Mouse (Mus musculus) ES-CJ7 (cell line): ENCODE measurements around the gene Foxl1.
"Not testable (repeated sequence)": the region's sequence is repeated elsewhere in the genome, so short reads cannot be mapped to it uniquely, and the experiment has no call there.

Source experiments
- DNase-seq: peaks from one replicate; pipeline ENCODE4 v3.0.0; 2011; ENCODE audit warnings: low read depth, low spot score

Gene Foxl1

DNA sequence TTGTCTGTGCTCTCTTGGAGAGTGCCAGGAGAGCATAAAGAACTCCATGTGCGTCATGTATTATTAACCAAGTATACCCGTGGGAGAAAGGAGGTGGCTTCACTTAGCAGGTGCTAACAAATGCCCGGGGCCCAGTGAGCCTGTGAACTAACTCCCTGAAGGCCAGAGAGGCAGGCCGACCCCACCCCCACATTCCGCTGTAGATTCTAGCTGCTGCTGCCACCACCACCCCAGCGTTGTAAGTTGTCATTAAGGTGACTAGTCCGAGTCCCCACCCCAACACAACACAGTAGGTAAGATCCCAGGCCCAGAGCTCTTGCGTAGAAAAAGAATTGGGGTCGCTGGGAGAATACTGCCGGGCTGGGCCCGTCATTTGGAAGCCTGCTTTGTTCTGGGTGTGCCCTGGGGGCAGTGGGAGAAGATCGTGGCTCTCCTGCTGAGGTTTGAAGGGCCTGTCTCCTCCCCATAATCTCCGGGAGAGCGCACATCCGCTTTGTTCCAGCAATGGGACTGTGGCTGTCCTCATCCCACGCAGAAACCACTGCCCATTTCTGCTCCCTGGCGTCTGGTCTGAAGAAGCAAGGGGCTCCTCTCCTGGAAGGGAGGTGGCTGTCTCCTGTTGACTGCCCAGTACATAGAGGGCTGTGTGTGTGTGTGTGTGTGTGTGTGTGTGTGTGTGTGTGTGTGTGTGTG lies 3.0 kb upstream of the Foxl1 start:
- peak; percentile 61 for DNase-seq

DNA sequence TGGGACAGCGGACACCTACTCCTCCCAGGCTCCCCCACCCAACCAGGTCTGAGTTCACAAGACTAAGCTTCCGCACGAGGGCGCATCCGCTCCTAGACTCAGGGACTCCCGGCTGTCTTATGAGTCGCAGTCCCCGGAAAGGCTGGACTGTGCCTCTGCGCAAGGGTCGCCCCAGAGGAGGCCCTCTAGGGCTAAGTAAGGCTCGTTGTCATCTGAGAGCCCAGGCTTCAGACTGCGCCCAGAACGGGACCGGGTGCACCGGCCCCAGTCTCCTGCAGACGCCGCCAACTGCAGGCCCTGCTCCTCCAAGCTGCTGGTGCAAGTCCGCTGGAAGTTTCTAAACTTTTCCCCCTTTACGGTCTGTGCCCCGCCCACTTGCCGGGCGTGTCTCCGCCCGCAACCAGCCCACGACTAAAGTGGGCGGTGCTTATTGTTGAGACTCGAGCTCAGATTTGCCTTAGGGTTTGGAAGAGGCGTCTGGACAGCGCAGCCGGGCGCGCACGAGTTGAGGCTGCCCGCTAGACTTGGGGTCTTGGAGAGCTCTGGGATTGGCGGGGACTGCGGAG lies 2.3 kb upstream of the Foxl1 start:
- DNase-seq, result peak; percentile 96

DNA sequence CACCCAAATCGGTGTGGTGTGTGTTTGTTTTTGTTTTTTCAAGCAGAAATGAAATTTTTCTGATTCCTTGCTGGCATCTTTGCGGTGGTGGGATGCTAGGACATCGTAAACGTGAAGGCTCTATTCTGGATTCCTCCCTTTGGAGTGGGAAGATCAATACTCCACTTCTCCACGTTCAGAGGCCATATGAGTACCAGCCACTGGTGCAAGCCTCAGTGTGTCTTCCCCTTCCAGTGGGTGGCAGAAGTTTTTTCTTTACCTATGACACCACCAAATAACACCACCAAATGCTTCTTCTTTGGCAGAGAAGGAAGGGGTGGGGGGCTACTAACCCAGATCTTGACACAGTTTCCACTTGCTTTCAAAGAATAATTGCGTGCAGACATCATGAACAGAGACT lies 1.5 kb upstream of the Foxl1 start:
- no peak for DNase-seq

GRCm38 (mm10) chr8:121126694-121127093 lies 1.0 kb upstream of the Foxl1 start:
- no peak for DNase-seq

DNA sequence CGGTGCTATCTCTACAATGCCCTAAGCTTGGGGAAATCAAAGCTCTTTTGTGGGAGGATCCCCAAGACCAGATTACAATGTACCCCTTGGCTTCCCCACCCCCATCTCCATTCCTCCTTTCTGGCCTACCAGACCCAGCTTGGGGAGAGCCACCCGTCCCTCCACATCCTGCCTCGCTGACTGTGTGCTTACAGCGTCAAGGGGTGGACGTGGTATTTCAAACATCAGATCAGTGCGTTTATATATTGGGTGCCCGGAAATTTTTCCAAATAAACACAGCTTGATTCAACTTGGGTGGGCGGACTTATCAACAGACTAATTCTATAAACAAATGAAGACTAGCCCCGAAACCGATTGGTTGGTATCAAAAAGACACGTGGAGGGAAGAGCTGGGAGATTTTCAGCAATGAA lies 444 bp upstream of the Foxl1 start:
- no peak for DNase-seq

DNA sequence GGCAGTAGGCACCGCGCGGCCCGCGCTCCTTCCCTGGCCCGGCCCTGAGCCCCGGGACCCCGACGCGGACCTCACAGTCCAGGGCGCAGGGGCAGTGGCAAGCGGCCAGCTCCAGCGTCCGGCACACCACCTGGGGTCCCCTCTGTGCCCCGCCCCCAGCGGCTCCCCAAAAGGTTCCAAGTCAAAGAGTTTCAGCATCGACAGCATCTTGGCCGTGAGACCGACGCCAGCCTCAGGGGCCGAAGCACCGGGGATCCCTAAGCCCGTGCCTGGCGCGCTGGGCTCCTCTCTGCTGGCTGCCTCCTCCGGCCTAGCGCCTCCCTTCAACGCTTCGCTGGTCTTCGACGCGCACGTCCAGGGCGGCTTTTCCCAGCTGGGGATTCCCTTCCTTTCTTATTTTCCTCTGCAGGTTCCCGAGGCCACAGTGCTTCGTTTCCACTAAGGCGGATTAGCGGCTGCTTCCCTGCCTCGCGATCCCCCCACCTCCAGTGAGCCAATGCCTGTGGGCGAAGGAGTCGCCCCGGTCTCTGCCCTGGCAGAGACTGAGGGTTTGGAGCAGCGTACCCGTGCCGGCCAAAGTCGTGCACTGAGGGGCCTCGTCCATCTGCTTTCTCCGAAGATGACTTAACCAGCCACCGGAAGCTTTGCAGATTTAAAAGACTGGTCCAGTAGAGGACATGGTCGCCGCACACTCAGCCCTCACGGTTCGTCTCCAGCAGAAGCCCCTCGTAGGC lies 958 bp downstream of the Foxl1 start:
- no peak for DNase-seq

DNA sequence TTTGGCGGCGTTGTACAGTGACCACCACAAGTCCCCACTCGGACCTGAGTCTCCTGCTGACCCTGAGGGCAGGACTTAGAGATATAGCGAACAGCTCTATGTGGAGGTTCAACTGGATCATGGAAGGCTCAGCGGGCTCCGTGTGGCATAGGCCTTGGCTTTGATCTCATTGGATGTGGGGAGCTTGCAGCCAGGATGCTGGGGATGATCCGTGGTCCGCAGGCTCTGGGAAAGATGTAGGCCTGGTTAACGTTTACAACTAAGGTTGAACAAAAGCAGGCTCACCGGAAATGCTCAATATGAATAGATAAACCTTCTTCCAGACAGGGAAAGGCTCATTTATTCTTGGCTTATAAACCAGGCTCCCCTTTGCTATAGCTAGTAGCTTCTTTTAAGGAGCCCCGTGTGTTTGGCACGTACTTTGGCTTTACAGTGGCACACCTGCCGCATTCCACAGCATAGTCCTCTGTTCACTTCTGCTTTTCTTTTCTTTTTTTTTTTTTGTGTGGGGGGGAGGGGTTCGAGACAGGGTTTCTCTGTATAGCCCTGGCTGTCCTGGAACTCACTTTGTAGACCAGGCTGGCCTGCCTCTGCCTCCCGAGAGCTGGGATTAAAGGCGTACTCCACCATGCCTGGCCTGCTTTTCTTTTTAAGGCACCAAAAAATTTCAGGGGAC lies 1.7 kb downstream of the Foxl1 start:
- no peak for DNase-seq

DNA sequence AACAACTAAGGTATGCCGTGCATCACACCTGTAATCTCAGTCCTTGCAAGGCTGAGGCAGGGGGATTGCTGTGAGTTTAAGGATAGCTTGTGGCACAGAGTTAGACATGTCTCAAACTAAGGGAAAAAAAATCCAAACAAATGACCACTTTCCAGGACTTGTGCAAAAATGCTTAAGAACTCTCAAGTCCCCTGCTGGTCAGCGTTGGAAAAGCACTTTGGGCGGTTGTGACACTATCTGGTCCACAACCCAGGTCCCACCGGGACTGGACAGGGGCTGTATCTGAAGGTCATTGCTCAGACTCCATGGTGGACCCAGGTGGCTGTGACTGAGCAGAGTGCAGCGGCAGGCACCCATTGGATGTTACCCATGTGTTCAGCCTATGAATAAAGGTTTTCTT lies 2.8 kb downstream of the Foxl1 start:
- DNase-seq, result peak; percentile 72

GRCm38 (mm10) chr8:121132961-121133513 lies 5.3 kb downstream of the Foxl1 start:
- no peak for DNase-seq

- DNase-seq, result no peak
Observed at GRCm38 (mm10) chr8:121134102-121134501, 6.4 kb downstream of the Foxl1 start.

DNA sequence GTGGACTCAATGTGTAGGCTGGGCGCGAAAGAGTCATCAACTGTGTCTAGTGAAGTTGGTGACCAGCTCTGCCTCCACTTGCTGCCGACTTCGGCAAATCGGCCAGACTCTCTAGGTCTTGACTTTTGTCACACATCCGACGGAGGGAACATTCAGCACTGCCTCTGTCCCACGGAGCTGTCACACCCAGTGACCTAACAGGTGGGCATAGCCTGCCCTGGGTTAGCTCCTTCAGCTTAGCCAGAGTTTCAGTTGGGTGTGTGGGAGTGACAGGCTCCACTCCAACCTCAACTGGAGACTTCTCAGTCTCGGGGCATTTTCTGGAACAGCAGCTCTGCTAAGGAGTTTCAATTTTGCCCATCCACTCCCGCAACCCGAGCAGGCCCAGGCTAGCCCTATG lies 6.8 kb downstream of the Foxl1 start:
- DNase-seq, result no peak

GRCm38 (mm10) chr8:121136856-121137255 lies 9.1 kb downstream of the Foxl1 start:
- DNase-seq, result no peak

- not testable (repeated sequence) for DNase-seq
Observed at GRCm38 (mm10) chr8:121145457-121146134, 17.9 kb downstream of the Foxl1 start.

DNA sequence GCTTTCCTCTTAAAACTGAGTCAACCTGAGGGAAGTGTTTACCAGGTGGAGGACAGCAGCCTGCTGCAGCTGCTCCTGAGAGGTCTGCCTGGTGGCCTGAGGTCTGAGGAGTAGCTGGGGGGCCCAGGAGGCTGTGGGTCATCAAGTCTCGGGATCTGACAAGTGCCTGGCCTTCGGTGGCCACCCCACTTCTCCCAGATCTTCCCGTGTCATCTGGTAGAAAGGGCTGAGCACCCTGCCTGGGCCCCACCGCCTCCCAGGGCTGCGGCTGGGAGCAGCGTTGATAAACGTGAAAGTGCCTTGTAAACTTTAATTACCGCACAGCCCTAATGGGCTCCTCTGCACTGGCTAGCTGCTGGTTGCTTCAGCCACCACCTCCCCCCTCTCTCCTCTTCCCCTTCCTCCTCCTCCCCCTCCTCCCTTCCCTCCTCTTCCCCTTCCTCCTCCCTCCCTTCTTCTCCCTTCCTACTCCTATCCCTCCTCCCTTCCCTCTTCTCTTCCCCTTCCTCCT lies 20.9 kb downstream of the Foxl1 start:
- DNase-seq, result no peak

- no peak for DNase-seq
Observed at GRCm38 (mm10) chr8:121152394-121152793, 24.7 kb downstream of the Foxl1 start.

- no peak for DNase-seq
Observed at GRCm38 (mm10) chr8:121156990-121157491, 29.3 kb downstream of the Foxl1 start.

- DNase-seq, result no peak
Observed at GRCm38 (mm10) chr8:121158812-121159211, 31.1 kb downstream of the Foxl1 start.

GRCm38 (mm10) chr8:121161437-121161836 lies 33.7 kb downstream of the Foxl1 start:
- DNase-seq, result no peak

DNA sequence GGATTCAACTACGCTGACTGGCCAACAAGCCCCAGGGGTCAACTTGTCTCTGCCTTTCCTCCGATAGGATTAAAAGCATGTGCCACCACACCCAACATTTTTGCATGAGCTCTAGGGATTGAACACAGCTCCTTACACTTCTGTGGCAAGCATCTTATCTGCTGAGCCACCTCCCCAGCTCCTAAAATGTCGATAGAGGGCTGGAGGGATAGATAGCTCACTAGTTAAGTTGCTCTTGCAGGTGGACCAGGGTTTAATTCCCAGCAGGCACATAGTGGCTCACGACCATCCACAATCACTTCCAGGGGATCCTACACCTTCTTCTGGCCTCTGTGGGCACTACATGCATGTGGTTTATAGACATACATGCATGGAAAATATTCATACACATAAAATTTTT lies 34.7 kb downstream of the Foxl1 start:
- no peak for DNase-seq

GRCm38 (mm10) chr8:121162906-121163695 lies 35.4 kb downstream of the Foxl1 start:
- no peak for DNase-seq
